Mouse (Mus musculus) lung, postnatal 0 days (tissue): ENCODE data around the gene Ascl3.

ENCODE experiments used
- CTCF ChIP-seq: IDR thresholded peaks from 2 replicates; pipeline ENCODE4 v1.5.1; 2016; ENCODE audit warnings: antibody characterized with exemption, mild to moderate bottlenecking
- EP300 ChIP-seq: IDR thresholded peaks from 2 replicates; pipeline ENCODE4 v1.6.1; 2016; ENCODE audit warnings: antibody characterized with exemption, mild to moderate bottlenecking, control low read depth

DNA sequence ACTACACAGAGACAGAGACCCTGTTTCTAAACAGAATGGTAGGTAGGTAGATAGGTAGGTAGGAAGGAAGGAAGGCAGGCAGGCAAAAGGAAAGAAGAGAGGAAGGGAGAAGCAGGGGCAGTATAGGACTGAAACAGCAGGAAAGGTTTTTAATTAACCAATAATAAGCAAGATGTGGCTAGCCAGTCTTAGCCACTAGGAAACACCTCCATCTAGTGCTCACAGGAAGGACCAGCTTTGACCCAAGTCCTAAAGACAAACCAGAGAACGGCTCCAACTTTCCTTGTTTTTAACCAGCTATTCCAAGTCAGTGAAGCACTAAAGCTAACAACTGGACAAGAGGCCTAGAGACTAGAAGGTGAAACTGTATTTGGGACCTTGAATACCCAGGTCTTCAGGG lies 16.2 kb upstream of the Ascl3 start:
- TF ChIP-seq EP300 (no peak), CTCF (peak; percentile 63)
